ENCODE assay signal across 21 mouse cellular contexts in the genomic region with DNA sequence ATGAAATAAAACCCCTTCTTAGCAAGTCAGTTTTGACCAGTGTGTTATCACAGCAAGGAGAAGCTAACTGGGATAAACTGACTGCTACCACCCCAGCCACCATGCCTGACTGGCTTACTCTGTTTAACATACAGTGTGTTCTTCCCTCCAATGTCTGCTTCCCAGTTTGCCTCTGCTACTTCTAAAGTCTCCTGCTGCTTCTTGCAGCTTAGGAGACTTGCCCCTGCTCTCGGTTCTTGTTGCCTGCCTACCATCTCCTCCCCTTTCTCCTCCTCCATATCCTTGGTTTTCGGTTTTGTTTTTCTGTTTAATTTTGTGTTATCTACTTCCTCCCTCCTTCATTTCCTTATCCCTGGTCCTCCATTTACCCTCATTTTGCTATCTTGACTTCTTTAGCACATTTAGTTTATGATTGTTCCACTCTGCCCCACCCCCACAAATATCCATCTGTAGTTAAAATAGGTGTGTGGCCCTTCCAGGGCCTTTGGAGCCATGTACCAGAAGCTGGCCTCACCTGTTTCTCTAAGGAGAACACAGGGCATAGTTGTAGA.
DNase-seq lines count a peak whose midpoint lies in the region; ATAC-seq and TF ChIP-seq lines count a peak whose summit lies in the region.
"Had no signal": no experiment of that assay in that cellular context is flagged by ENCODE, and none has a peak within 500 bp of the region (broad histone marks: within the 10 kb centered on the region; RNA-seq: fewer than 3 reads in every experiment).

No protein-coding gene starts in this region.

- no peaks in the 10 kb centered on the region for H3K27me3 ChIP-seq in heart, embryonic 12.5 days (replicated peaks)
- no peaks in the 10 kb centered on the region for H3K27me3 ChIP-seq in MEL (ENCODE audit: control insufficient read depth in 1 of 2, insufficient read depth in 2 of 2, low read length in 2 of 2)
- H3K27me3 ChIP-seq in intestine, embryonic 15.5 days (replicated peaks) = no peaks in the 10 kb centered on the region
- no peaks in the 10 kb centered on the region for H3K27me3 ChIP-seq in hindbrain, embryonic 11.5 days (ENCODE audit: control insufficient read depth, insufficient read depth, low read length)
- H3K27me3 ChIP-seq: embryonic facial prominence, embryonic 15.5 days; liver, embryonic 13.5 days; lung, embryonic 15.5 days; neural tube, embryonic 12.5 days had no signal

- WGBS in heart, embryonic 12.5 days = 37% methylated on average over 2 of the region's 2 CpGs
- WGBS in intestine, embryonic 15.5 days = 56% methylated on average over 2 of the region's 2 CpGs
- WGBS in hindbrain, embryonic 11.5 days = 51% methylated on average over 2 of the region's 2 CpGs

- peak overlapping the region; percentile 76 for H3K27ac ChIP-seq in heart, embryonic 12.5 days (ENCODE audit: poor library complexity, severe bottlenecking)
- peak overlapping the region; percentile 74 for H3K27ac ChIP-seq in MEL (ENCODE audit: control insufficient read depth, low read depth, low read length)
- H3K27ac ChIP-seq in intestine, embryonic 15.5 days = no peak overlapping the region
- no peak overlapping the region for H3K27ac ChIP-seq in hindbrain, embryonic 11.5 days (ENCODE audit: low read depth, low read length)
- H3K27ac ChIP-seq: embryonic facial prominence, embryonic 15.5 days; hindbrain, embryonic 14.5 days; liver, embryonic 13.5 days; lung, embryonic 15.5 days; midbrain, embryonic 13.5 days; neural tube, embryonic 12.5 days had no signal

- TF ChIP-seq RAD21 in MEL (IDR thresholded peaks at IDR 0.05; ENCODE audit: low read depth, low read length) = no peak

- no peak for ATAC-seq in heart, embryonic 12.5 days (ENCODE audit: insufficient number of reproducible peaks, low FRiP score)
- ATAC-seq in intestine, embryonic 15.5 days = peak; percentile 48
- ATAC-seq in hindbrain, embryonic 11.5 days (ENCODE audit: low FRiP score) = no peak
- ATAC-seq: forebrain, postnatal 0 days; midbrain, embryonic 13.5 days had no signal

- no peak overlapping the region for H3K9ac ChIP-seq in heart, embryonic 12.5 days
- H3K9ac ChIP-seq in MEL (ENCODE audit: control insufficient read depth, low read depth, low read length, poor library complexity, severe bottlenecking) = peak overlapping the region; percentile 13; the same call in 1 of the 2 replicates
- no peak overlapping the region for H3K9ac ChIP-seq in intestine, embryonic 15.5 days
- no peak overlapping the region for H3K9ac ChIP-seq in hindbrain, embryonic 11.5 days (ENCODE audit: low read depth, low read length)
- H3K9ac ChIP-seq: embryonic facial prominence, embryonic 15.5 days; forebrain, postnatal 0 days; hindbrain, embryonic 14.5 days; liver, embryonic 13.5 days; lung, embryonic 15.5 days; midbrain, embryonic 13.5 days; neural tube, embryonic 12.5 days had no signal

- peak; percentile 78 to 86 for TF ChIP-seq EP300 in MEL (IDR thresholded peaks at IDR 0.05; ENCODE audit: low read depth in 1 of 2, low read length in 2 of 2)

- no peaks in the 10 kb centered on the region for H3K79me2 ChIP-seq in MEL (ENCODE audit: control insufficient read depth, insufficient read depth, low read length, poor library complexity)

- intact Hi-C loops in heart, postnatal 10 days (cut with DNase I) = no loop called here

- H3K4me3 ChIP-seq in heart, embryonic 12.5 days = no peak overlapping the region
- peak overlapping the region; percentile 29 to 50 for H3K4me3 ChIP-seq in MEL (ENCODE audit: control insufficient read depth in 1 of 2, insufficient read depth in 1 of 2, low read depth in 2 of 2, low read length in 2 of 2)
- no peak overlapping the region for H3K4me3 ChIP-seq in intestine, embryonic 15.5 days (replicated peaks)
- no peak overlapping the region for H3K4me3 ChIP-seq in hindbrain, embryonic 11.5 days (ENCODE audit: low read depth, low read length)
- H3K4me3 ChIP-seq: embryonic facial prominence, embryonic 15.5 days; liver, embryonic 13.5 days; lung, embryonic 15.5 days; midbrain, embryonic 13.5 days; neural tube, embryonic 12.5 days had no signal

- DNase-seq in heart, postnatal 10 days = no peak
- DNase-seq in MEL (ENCODE audit: low read depth, low spot score) (peak; percentile 68), MEL-GATA-1-ER (ENCODE audit: extremely low read depth, low read depth) (peak; percentile 31)
- DNase-seq in thymus, postnatal 25 days = no peak
- no peak for DNase-seq in hindbrain, embryonic 11.5 days (ENCODE audit: low spot score)
- DNase-seq: adrenal gland, postnatal 14 days; cerebellum, adult 11 months; cerebellum, postnatal 10 days; forebrain, postnatal 0 days; kidney, adult 11 months; kidney, postnatal 4 days; layer of hippocampus, adult 9-11 months; liver, embryonic 13.5 days; thymus, postnatal 4 days had no signal

- no peaks in the 10 kb centered on the region for H3K9me3 ChIP-seq in heart, embryonic 12.5 days (replicated peaks)
- no peaks in the 10 kb centered on the region; the same call in 1 of the 2 replicates for H3K9me3 ChIP-seq in MEL (replicated peaks; ENCODE audit: insufficient read depth, low read length)
- H3K9me3 ChIP-seq in intestine, embryonic 15.5 days = no peaks in the 10 kb centered on the region
- H3K9me3 ChIP-seq in hindbrain, embryonic 11.5 days (ENCODE audit: control insufficient read depth, low read length) = no peaks in the 10 kb centered on the region
- H3K9me3 ChIP-seq: embryonic facial prominence, embryonic 15.5 days; liver, embryonic 13.5 days; lung, embryonic 15.5 days; midbrain, embryonic 13.5 days; neural tube, embryonic 12.5 days had no signal

- peaks cover 30% of the 10 kb centered on the region for H3K4me1 ChIP-seq in heart, embryonic 12.5 days (replicated peaks)
- peaks cover 14 to 26% of the 10 kb centered on the region in 2 experiments for H3K4me1 ChIP-seq in MEL (ENCODE audit: control insufficient read depth in 1 of 2, insufficient read depth in 2 of 2, low read length in 2 of 2)
- peaks cover 4% of the 10 kb centered on the region; the same call in 1 of the 2 replicates for H3K4me1 ChIP-seq in intestine, embryonic 15.5 days (replicated peaks)
- H3K4me1 ChIP-seq in hindbrain, embryonic 11.5 days (replicated peaks; ENCODE audit: control insufficient read depth, insufficient read depth, low read length) = no peaks in the 10 kb centered on the region
- H3K4me1 ChIP-seq: neural tube, embryonic 12.5 days had no signal

- no peak overlapping the region for H3K4me2 ChIP-seq in heart, embryonic 12.5 days
- H3K4me2 ChIP-seq in intestine, embryonic 15.5 days (replicated peaks) = no peak overlapping the region
- no peak overlapping the region for H3K4me2 ChIP-seq in hindbrain, embryonic 11.5 days (replicated peaks; ENCODE audit: low read depth, low read length)
- H3K4me2 ChIP-seq: embryonic facial prominence, embryonic 15.5 days; hindbrain, embryonic 14.5 days; liver, embryonic 13.5 days; lung, embryonic 15.5 days; midbrain, embryonic 13.5 days; neural tube, embryonic 12.5 days had no signal

- H3K36me3 ChIP-seq in heart, embryonic 12.5 days = no peaks in the 10 kb centered on the region
- H3K36me3 ChIP-seq in MEL (ENCODE audit: control insufficient read depth in 1 of 2, insufficient read depth in 2 of 2, low read length in 2 of 2) = peaks cover 0 to 16% of the 10 kb centered on the region in 2 experiments; a peak in 2 of 4 replicates
- no peaks in the 10 kb centered on the region for H3K36me3 ChIP-seq in intestine, embryonic 15.5 days
- no peaks in the 10 kb centered on the region for H3K36me3 ChIP-seq in hindbrain, embryonic 11.5 days (ENCODE audit: control insufficient read depth, insufficient read depth, low read length)
- H3K36me3 ChIP-seq: embryonic facial prominence, embryonic 15.5 days; liver, embryonic 13.5 days; lung, embryonic 15.5 days; midbrain, embryonic 13.5 days; neural tube, embryonic 12.5 days had no signal

- TF ChIP-seq POLR2A in MEL (IDR thresholded peaks at IDR 0.05; ENCODE audit: control insufficient read depth in 1 of 2, insufficient read depth in 1 of 2, low read depth in 1 of 2, low read length in 2 of 2, poor library complexity in 1 of 2) = 0 out of 4 replicates have a peak, but pooled peaks of 1 of the 2 experiments have one; percentile 41

- TF ChIP-seq CTCF in MEL (IDR thresholded peaks at IDR 0.05 in 2 of 3, conservative IDR thresholded peaks at IDR 0.05 in 1 of 3; ENCODE audit: control insufficient read depth in 1 of 3, insufficient read depth in 1 of 3, low read depth in 2 of 3, low read length in 3 of 3, poor library complexity in 1 of 3, severe bottlenecking in 1 of 3) = no peak

TF ChIP-seq in MEL, 35 proteins besides CTCF, POLR2A, EP300 and RAD21:
- TF ChIP-seq RCOR1 (IDR thresholded peaks at IDR 0.05; ENCODE audit: low read depth, low read length) (no peak), TCF12 (IDR thresholded peaks at IDR 0.05; ENCODE audit: low read depth, low read length) (peak; percentile 59), ZC3H11A (IDR thresholded peaks at IDR 0.05; ENCODE audit: low read depth, low read length) (no peak), UBTF (IDR thresholded peaks at IDR 0.05; ENCODE audit: borderline replicate concordance, insufficient read depth, low read depth, low read length) (no peak), ETS1 (IDR thresholded peaks at IDR 0.05; ENCODE audit: low read depth, low read length) (peak; percentile 70), NRF1 (IDR thresholded peaks at IDR 0.05; ENCODE audit: insufficient read depth, low read depth, low read length, poor library complexity, severe bottlenecking) (no peak), TBP (IDR thresholded peaks at IDR 0.05; ENCODE audit: low read depth, low read length) (peak; percentile 55; the same call in 1 of the 2 replicates), SIN3A (IDR thresholded peaks at IDR 0.05; ENCODE audit: low read length) (peak; percentile 39; the same call in 1 of the 2 replicates), CHD1 (IDR thresholded peaks at IDR 0.05; ENCODE audit: low read depth, low read length) (no peak), GATA1 (IDR thresholded peaks at IDR 0.05; ENCODE audit: low read depth, low read length) (peak; percentile 77), NELFE (IDR thresholded peaks at IDR 0.05; ENCODE audit: low read depth, low read length) (no peak)
TF ChIP-seq in MEL: peak in this region for 5.

Comparison
In these comparisons a context has a peak if more than half of its experiments do, and no peak if none do; other contexts are left out.
1. H3K27ac ChIP-seq: peak in heart, embryonic 12.5 days (single experiment) and MEL (single experiment); none in intestine, embryonic 15.5 days (single experiment) and hindbrain, embryonic 11.5 days (single experiment).
2. H3K4me3 ChIP-seq: peak in MEL (2 of 2); none in heart, embryonic 12.5 days (single experiment), intestine, embryonic 15.5 days (single experiment) and hindbrain, embryonic 11.5 days (single experiment).
3. DNase-seq: peak in MEL (single experiment) and MEL-GATA-1-ER (single experiment); none in heart, postnatal 10 days (0 of 2), thymus, postnatal 25 days (single experiment) and hindbrain, embryonic 11.5 days (single experiment).